Mouse (Mus musculus) megakaryocyte, embryonic 14.5 days (primary cell): ENCODE data around the gene C2cd3. TPM values are rescaled to one million over a fixed set of nuclear protein-coding genes. Genes with fewer than 3 reads are reported as not detected.
"Not testable (repeated sequence)": the region's sequence is repeated elsewhere in the genome, so short reads cannot be mapped to it uniquely, and the experiment has no call there.

Source experiments
- H3K27me3 ChIP-seq: replicated peaks from 2 replicates; pipeline ENCODE3; 2012; ENCODE audit warnings: inconsistent platforms
- H3K36me3 ChIP-seq: replicated peaks from 2 replicates; pipeline ENCODE3; 2012; ENCODE audit warnings: low read length, inconsistent platforms, mixed read lengths
- H3K4me1 ChIP-seq: 2 replicates; pipeline ENCODE4 v1.6.1; 2012; ENCODE audit warnings: inconsistent platforms
- H3K4me3 ChIP-seq: replicated peaks from 2 replicates; pipeline ENCODE3; 2012; ENCODE audit warnings: moderate library complexity, mild to moderate bottlenecking, inconsistent platforms
- H3K9me3 ChIP-seq: 2 replicates; pipeline ENCODE4 v1.6.1; 2012; ENCODE audit warnings: inconsistent platforms
- FLI1 ChIP-seq: IDR thresholded peaks from 2 replicates; pipeline ENCODE4 v1.6.1; 2012; ENCODE audit warnings: low read length, inconsistent platforms, mixed read lengths
- GATA1 ChIP-seq: IDR thresholded peaks from 3 replicates; pipeline ENCODE4 v1.6.1; 2012; ENCODE audit warnings: mixed read lengths, low read length, inconsistent platforms, borderline replicate concordance
- polyA plus RNA-seq: library from polyadenylated mRNA; stranded (reverse); fragments of >175 nt; gene quantifications from 2 replicates; pipeline ENCODE4 v1.2.3, GENCODE M21; 2012; ENCODE audit warnings: low replicate concordance; ENCODE audit not compliant: insufficient read depth

The C2cd3 gene
- polyA plus RNA-seq, 1 experiment: 10.7 TPM

- peaks cover 71% of the 10 kb centered on the region for H3K4me1 ChIP-seq
- H3K36me3 ChIP-seq: peaks cover 53% of the 10 kb centered on the region
- H3K4me3 ChIP-seq: no peak overlapping the region
- H3K9me3 ChIP-seq: no peaks in the 10 kb centered on the region
- no peak for TF ChIP-seq GATA1
- TF ChIP-seq FLI1: no peak
- H3K27me3 ChIP-seq: no peaks in the 10 kb centered on the region
These were observed 96.7 kb downstream of the C2cd3 start for GRCm38 (mm10) chr7:100468761-100469160.

GRCm38 (mm10) chr7:100469502-100469901, 97.5 kb downstream of the C2cd3 start:
- Histone ChIP-seq H3K27me3 (no peaks in the 10 kb centered on the region), H3K4me3 (no peak overlapping the region), H3K4me1 (peaks cover 69% of the 10 kb centered on the region), H3K9me3 (no peaks in the 10 kb centered on the region), H3K36me3 (peaks cover 46% of the 10 kb centered on the region)
- TF ChIP-seq FLI1 (no peak), GATA1 (no peak)

GRCm38 (mm10) chr7:100470796-100471406, 98.9 kb downstream of the C2cd3 start:
- TF ChIP-seq FLI1 (no peak), GATA1 (no peak)
- peaks cover 41% of the 10 kb centered on the region for H3K36me3 ChIP-seq

DNA sequence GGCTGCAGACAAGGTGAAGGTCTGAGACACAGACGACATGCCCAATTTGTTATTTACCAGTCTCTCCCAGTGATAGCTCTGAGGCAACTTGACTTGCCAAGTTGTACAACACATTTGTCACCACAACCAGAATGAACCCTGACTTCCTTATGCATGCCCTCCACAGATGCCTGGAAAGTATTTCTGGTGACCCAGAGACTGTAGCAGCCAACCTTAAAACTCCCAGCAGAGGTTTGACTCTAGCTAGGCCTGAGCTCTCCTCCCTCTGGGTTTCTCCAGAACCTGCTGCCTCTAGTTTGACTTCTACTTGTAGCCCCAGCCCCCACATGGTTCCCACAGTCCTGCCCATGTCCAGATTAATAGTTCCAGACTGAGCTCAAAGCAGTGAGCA, 99.4 kb downstream of the C2cd3 start:
- peaks cover 41% of the 10 kb centered on the region for H3K36me3 ChIP-seq
- peaks cover 55% of the 10 kb centered on the region for H3K4me1 ChIP-seq
- TF ChIP-seq GATA1 (no peak), FLI1 (no peak)

More at GRCm38 (mm10) chr7:100470796-100471406, 98.9 kb downstream of the C2cd3 start:
- Histone ChIP-seq H3K4me1 (peaks cover 60% of the 10 kb centered on the region), H3K4me3 (no peak overlapping the region), H3K9me3 (no peaks in the 10 kb centered on the region), H3K27me3 (peaks cover under 1% of the 10 kb centered on the region)

DNA sequence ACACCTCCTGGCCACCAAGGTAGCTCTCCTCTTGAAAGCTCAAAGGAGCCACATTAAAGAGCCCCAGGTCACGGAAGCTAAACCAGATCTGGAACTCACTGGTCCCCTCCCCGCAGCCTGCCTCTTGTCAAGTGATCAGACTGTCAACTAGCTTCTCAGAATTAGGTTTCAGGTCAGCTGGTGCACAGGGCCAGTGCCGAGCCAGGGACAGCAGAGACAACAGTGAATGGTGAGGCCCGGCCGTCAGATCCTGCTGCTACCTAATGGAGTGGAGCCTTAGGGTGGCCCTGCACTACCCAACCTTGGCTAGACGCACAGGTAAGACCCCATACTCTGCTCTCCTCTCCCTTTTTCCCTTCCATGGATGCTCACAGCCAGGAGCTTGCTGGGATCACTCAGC, 100.7 kb downstream of the C2cd3 start, which contains the start of gene Ucp3:
Ucp3 (plus strand) TSS at position 214 of the 400 bp plus-strand sequence.
- Histone ChIP-seq H3K4me1 (peaks cover 41% of the 10 kb centered on the region), H3K27me3 (peaks cover 5% of the 10 kb centered on the region), H3K9me3 (no peaks in the 10 kb centered on the region), H3K4me3 (no peak within 1 kb of the TSS), H3K36me3 (peaks cover 33% of the 10 kb centered on the region)
- TF ChIP-seq FLI1 (no peak), GATA1 (no peak)

More for the DNA sequence above, 99.4 kb downstream of the C2cd3 start:
- Histone ChIP-seq H3K4me3 (no peak overlapping the region), H3K27me3 (peaks cover 5% of the 10 kb centered on the region), H3K9me3 (no peaks in the 10 kb centered on the region)

- H3K36me3 ChIP-seq: peaks cover 23% of the 10 kb centered on the region
- H3K4me3 ChIP-seq: no peak overlapping the region
- TF ChIP-seq FLI1 (no peak), GATA1 (no peak)
- peaks cover 29% of the 10 kb centered on the region for H3K4me1 ChIP-seq
- H3K9me3 ChIP-seq: no peaks in the 10 kb centered on the region
- H3K27me3 ChIP-seq: peaks cover 11% of the 10 kb centered on the region
These were observed 101.9 kb downstream of the C2cd3 start for GRCm38 (mm10) chr7:100473846-100474454.

- H3K4me1 ChIP-seq: peaks cover 26% of the 10 kb centered on the region
- no peak for TF ChIP-seq GATA1
- no peak for TF ChIP-seq FLI1
- H3K36me3 ChIP-seq: peaks cover 16% of the 10 kb centered on the region
- H3K4me3 ChIP-seq: no peak overlapping the region
- H3K9me3 ChIP-seq: no peaks in the 10 kb centered on the region
- peaks cover 17% of the 10 kb centered on the region for H3K27me3 ChIP-seq
These were observed 102.6 kb downstream of the C2cd3 start for GRCm38 (mm10) chr7:100474680-100475079.

DNA sequence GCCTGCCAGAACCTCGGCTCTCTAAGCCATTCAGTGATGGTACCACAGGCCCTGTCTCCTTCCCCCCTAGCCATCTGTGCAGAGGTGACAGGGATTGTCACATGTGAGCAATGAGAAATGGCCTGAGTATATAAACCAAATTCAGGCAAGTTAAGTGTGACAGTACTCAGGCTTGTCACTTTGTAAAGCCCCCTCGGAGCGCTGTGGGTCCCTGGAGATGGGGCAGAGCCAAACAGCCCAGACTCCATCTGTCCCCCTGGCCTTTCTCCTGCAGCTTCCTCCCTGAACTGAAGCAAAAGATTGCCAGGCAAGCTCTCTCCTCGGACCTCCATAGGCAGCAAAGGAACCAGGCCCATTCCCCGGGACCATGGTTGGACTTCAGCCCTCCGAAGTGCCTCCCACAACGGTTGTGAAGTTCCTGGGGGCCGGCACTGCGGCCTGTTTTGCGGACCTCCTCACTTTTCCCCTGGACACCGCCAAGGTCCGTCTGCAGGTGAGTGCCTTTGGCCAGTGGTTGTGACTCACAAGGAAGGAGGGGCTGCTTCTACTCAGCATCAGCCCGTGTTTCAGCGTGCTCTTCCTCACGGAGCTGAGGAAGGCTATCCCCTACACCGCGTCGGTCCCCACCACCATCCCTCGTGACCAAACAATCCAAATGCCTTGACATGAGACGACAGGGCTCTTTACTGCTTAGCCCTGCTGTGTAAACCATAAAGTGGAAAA, 107.2 kb downstream of the C2cd3 start:
- Histone ChIP-seq H3K36me3 (no peaks in the 10 kb centered on the region), H3K4me3 (no peak overlapping the region), H3K4me1 (peaks cover 25% of the 10 kb centered on the region), H3K9me3 (no peaks in the 10 kb centered on the region), H3K27me3 (peaks cover 27% of the 10 kb centered on the region)
- no peak for TF ChIP-seq FLI1
- no peak for TF ChIP-seq GATA1

DNA sequence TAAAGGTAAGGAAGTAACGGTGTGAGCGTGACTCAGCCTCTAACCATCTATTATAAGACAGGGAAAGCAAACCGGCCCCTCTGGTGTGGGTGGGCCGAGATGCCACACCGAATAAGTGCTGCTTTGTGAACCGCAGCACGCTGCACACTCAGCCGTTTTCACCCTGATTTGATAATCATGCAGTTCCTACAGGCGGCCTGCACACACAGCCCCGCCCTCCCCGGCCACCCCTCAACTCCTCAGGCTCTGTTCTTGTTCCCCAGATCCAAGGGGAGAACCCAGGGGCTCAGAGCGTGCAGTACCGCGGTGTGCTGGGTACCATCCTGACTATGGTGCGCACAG, 107.8 kb downstream of the C2cd3 start:
- TF ChIP-seq FLI1 (no peak), GATA1 (no peak)
- Histone ChIP-seq H3K27me3 (peaks cover 27% of the 10 kb centered on the region), H3K4me3 (no peak overlapping the region), H3K36me3 (no peaks in the 10 kb centered on the region), H3K4me1 (peaks cover 26% of the 10 kb centered on the region), H3K9me3 (no peaks in the 10 kb centered on the region)

- Histone ChIP-seq H3K27me3 (peaks cover 27% of the 10 kb centered on the region), H3K4me3 (no peak overlapping the region), H3K36me3 (no peaks in the 10 kb centered on the region), H3K4me1 (peaks cover 24% of the 10 kb centered on the region), H3K9me3 (no peaks in the 10 kb centered on the region)
- TF ChIP-seq FLI1 (no peak), GATA1 (no peak)
These were observed 108.1 kb downstream of the C2cd3 start for GRCm38 (mm10) chr7:100480175-100480574.

DNA sequence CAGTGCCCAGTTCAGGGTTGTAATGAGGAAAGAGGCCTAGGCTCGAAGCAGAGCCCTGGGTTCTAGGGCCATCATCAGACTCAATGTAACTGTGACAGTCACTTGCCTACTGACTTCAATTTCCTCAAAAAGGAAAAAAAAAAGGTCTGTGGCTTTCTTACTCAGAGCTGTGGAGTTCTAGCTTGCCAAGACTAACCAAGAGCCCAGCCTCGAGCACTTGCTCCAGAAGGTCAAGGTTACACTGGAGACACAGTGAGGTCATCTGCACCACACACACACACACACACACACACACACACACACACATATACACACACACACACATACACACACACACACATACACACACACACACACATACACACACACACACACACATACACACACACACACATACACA, 110.0 kb downstream of the C2cd3 start:
- not testable (repeated sequence) for H3K4me3 ChIP-seq, H3K9me3 ChIP-seq, H3K36me3 ChIP-seq
- Histone ChIP-seq H3K27me3 (peaks cover 22% of the 10 kb centered on the region), H3K4me1 (peaks cover 28% of the 10 kb centered on the region)
